Mouse (Mus musculus): Measurements from ENCODE around the gene Olfr1432.
"Not testable (repeated sequence)": the region's sequence is repeated elsewhere in the genome, so short reads cannot be mapped to it uniquely, and the experiment has no call there.

Olfr1432 gene

GRCm38 (mm10) chr19:12232496-12232895, at the start of gene Olfr1432:
TSS of gene Olfr1432 (minus strand) at chr19:12232596.
- not testable (repeated sequence) for DNase-seq (ENCODE audit: low read depth, low spot score)

- DNase-seq (ENCODE audit: low read depth, low spot score) = no peak
These were observed 47.2 kb upstream of the Olfr1432 start, which contains the start of gene Olfr1434 for GRCm38 (mm10) chr19:12279554-12279953. TSS of gene Olfr1434 (plus strand) at chr19:12279854.

GRCm38 (mm10) chr19:12260732-12261131, 28.3 kb upstream of the Olfr1432 start, which contains the start of gene Olfr235:
TSS of gene Olfr235 (plus strand) at chr19:12261032.
- no peak for DNase-seq (ENCODE audit: low read depth, low spot score)

DNA sequence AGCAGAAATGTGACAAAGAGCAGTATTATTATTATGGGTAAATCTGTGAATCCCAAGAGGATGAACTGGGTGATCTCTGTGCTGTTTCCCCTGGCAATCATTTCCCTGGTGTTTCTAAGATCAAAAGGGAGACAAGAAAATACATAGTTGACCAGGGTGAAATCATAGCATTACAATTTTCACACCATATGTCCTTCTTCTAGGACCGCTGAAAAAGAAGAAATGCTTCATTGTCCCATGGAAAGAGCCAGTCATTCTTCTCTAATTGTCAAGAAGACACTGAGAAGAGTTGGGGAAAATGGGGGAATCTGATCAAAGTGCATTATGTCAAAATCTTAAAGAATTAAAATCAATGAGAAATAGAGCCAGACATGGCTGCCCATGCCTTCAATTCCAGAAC, 9.2 kb upstream of the Olfr1432 start, which contains the start of gene Olfr262:
Gene Olfr262, minus strand, starts transcription at position 101 of the 400 bp plus-strand sequence.
- no peak for DNase-seq (ENCODE audit: low read depth, low spot score)

DNA sequence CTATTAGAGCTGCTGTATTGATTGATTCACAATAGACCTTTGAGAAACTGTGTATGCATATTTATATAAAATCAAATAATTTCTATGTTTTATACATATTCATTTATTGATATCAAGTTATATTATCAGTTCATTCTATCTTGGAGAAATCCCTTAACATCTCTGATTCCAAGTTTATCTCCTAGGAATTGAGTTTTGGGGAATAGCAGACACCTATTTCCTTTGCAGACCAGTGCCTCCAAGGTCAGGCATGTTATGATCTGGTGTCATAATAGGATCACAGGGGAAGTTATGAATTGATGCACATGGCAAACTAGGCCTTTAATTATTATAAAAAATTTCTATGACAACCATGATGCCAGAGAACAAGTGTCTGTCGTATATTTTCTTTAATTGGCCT, 32.1 kb downstream of the Olfr1432 start, which contains the start of gene Olfr1431:
Gene Olfr1431, plus strand, starts transcription at position 301 of the 400 bp plus-strand sequence.
- DNase-seq (ENCODE audit: low read depth, low spot score) = no peak

DNA sequence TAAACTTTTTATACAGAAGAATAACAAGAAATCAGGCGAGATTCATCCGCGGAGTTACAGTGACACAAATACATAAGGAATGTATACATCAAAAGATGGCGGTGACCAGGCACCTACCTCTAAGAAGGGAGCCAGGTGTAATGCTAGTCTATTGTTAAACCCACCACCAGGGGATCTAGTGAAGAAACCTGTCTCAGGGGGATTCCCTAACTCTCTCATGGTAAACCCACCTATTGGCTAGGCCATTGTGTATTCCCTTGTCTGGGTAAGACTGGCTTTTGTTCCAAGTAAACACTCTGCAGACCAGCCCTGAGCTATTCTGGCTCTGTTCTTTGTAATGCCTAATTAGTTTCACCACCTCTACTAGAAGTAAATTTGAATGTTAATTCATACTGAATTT, 33.3 kb downstream of the Olfr1432 start:
- peak; percentile 91 for DNase-seq (ENCODE audit: low read depth, low spot score)

Measured in ES-CJ7 (cell line).